Mouse (Mus musculus): Measurements from ENCODE around the gene Ehmt2. TPM values are rescaled to one million over a fixed set of nuclear protein-coding genes. Genes with fewer than 3 reads are reported as not detected.

Gene Ehmt2
- polyA plus RNA-seq, 1 experiment from 2014 or later, result 114 TPM

GRCm38 (mm10) chr17:34928841-34929240 is 30.6 kb downstream of the Ehmt2 start:
- Histone ChIP-seq H3K4me1 (replicated peaks) (peaks cover 8% of the 10 kb centered on the region), H3K9me3 (no peaks in the 10 kb centered on the region), H3K4me3 (replicated peaks) (no peak overlapping the region), H3K9ac (replicated peaks) (no peak overlapping the region), H3K27ac (no peak overlapping the region), H3K4me2 (no peak overlapping the region), H3K27me3 (no peaks in the 10 kb centered on the region), H3K36me3 (peaks cover 4% of the 10 kb centered on the region; the same call in 1 of the 2 replicates)
- no peak for ATAC-seq (ENCODE audit: insufficient number of reproducible peaks, insufficient read depth, low FRiP score, low TSS enrichment, low read depth)
- 68% methylated on average over 4 of the region's 4 CpGs for WGBS

DNA sequence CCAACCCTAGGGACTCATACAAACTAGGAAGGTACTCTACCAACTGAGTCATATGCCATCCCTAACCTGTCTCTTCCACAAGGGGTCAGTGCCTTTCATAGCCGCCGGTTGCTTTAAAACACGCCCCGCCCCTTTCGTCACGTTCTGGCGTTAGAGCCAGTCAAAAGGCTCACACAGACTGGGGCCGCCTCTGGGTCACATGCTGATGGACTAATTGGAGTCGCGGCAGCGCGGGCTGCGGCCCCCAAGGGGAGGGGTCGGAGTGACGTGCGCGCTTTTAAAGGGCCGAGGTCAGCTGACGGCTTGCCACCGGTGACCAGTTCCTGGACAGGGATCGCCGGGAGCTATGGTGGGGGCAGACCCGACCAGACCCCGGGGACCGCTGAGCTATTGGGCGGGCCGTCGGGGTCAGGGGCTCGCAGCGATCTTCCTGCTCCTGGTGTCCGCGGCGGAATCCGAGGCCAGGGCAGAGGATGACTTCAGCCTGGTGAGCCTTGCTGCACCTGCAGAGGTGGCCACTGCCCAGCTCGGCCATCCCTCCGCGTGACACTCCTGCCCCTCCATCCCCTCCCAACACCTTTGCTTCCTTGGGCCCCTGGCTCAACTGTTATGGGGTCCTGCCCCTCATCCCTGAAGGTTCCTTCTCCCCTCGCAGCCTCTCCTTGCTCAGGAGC is 32.9 kb downstream of the Ehmt2 start, which contains the start of gene Neu1:
Neu1 (plus strand) TSS at position 193 of the 674 bp plus-strand sequence.
- Histone ChIP-seq H3K4me1 (replicated peaks) (peaks cover 8% of the 10 kb centered on the region), H3K9ac (replicated peaks) (peak within 1 kb of the TSS; percentile 75), H3K4me2 (peak within 1 kb of the TSS; percentile 98), H3K36me3 (peaks cover 22% of the 10 kb centered on the region), H3K27ac (peak within 1 kb of the TSS; percentile 56; the same call in 1 of the 2 replicates), H3K27me3 (no peaks in the 10 kb centered on the region), H3K9me3 (no peaks in the 10 kb centered on the region), H3K4me3 (replicated peaks) (peak within 1 kb of the TSS; percentile 71)
- peak; percentile 94 for ATAC-seq (ENCODE audit: insufficient number of reproducible peaks, insufficient read depth, low FRiP score, low TSS enrichment, low read depth)
- under 1% methylated on average over 38 of the region's 38 CpGs for WGBS

- no peak for ATAC-seq (ENCODE audit: insufficient number of reproducible peaks, insufficient read depth, low FRiP score, low TSS enrichment, low read depth)
- Histone ChIP-seq H3K9ac (replicated peaks) (peak overlapping the region; percentile 75), H3K4me3 (replicated peaks) (peak overlapping the region; percentile 71), H3K4me2 (peak overlapping the region; percentile 98), H3K4me1 (replicated peaks) (peaks cover 8% of the 10 kb centered on the region), H3K9me3 (no peaks in the 10 kb centered on the region), H3K27me3 (no peaks in the 10 kb centered on the region), H3K27ac (no peak overlapping the region), H3K36me3 (peaks cover 23% of the 10 kb centered on the region)
- WGBS, result 11% methylated on average over 14 of the region's 14 CpGs
These were observed 33.4 kb downstream of the Ehmt2 start for GRCm38 (mm10) chr17:34931735-34932098.

DNA sequence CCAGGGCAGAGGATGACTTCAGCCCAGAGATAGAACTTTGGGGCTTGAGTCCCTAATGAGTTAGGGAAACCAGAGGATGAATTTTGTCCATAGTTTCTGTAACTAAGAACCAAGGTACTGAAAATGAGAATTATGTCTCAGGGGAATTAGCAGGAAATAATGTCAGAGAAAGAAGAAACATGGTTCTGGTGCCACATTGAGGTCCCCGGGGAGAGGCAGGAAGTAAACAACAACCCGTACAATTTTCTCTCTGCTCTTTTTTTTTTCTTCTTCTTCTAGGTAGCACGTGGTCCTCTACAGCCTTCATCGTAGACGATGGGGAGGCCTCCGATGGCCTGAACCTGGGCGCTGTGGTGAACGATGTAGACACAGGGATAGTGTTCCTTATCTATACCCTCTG is 34.0 kb downstream of the Ehmt2 start:
- peak overlapping the region; percentile 71 for H3K4me3 ChIP-seq (replicated peaks)
- 91% methylated on average over 8 of the region's 8 CpGs for WGBS
- H3K9me3 ChIP-seq, result no peaks in the 10 kb centered on the region
- H3K4me1 ChIP-seq (replicated peaks), result peaks cover 8% of the 10 kb centered on the region
- H3K27me3 ChIP-seq, result no peaks in the 10 kb centered on the region
- H3K9ac ChIP-seq (replicated peaks), result peak overlapping the region; percentile 75; the same call in 1 of the 2 replicates
- peaks cover 23% of the 10 kb centered on the region for H3K36me3 ChIP-seq
- ATAC-seq (ENCODE audit: insufficient number of reproducible peaks, insufficient read depth, low FRiP score, low TSS enrichment, low read depth), result no peak
- no peak overlapping the region for H3K27ac ChIP-seq
- H3K4me2 ChIP-seq, result peak overlapping the region; percentile 98

DNA sequence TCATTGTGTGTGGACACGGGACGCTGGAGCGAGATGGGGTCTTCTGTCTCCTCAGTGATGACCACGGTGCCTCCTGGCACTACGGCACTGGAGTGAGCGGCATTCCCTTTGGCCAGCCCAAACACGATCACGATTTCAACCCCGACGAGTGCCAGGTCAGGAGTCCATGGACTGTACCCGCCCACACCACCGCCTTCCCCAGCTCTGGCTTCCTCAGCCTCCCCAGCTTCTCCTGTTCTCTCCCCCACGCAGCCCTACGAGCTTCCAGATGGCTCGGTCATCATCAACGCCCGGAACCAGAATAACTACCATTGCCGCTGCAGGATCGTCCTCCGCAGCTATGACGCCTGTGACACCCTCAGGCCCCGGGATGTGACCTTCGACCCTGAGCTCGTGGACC is 35.8 kb downstream of the Ehmt2 start:
- Histone ChIP-seq H3K27ac (no peak overlapping the region), H3K4me2 (no peak overlapping the region), H3K9ac (replicated peaks) (0 out of 2 replicates have a peak overlapping the region, but pooled peaks have one; percentile 23)

DNA sequence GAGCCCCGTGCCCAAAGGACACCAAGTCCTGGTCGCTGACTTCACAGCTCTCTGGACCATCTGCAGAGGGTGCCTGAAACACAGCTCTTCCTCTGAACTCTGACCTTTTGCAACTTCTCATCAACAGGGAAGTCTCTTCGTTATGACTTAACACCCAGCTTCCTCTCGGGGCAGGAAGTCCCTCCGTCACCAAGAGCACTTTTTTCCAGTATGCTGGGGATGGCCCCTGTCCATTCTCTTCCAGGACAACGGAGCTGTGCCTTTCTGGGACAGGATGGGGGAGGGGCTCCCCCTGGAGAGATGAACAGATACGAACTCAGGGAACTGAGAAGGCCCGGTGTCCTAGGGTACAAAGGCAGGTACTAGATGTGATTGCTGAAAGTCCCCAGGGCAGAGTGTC is 36.6 kb downstream of the Ehmt2 start:
- Histone ChIP-seq H3K4me1 (replicated peaks) (peaks cover 8% of the 10 kb centered on the region), H3K4me3 (replicated peaks) (no peak overlapping the region), H3K27me3 (no peaks in the 10 kb centered on the region), H3K9me3 (no peaks in the 10 kb centered on the region), H3K9ac (replicated peaks) (peak overlapping the region; percentile 31; the same call in 1 of the 2 replicates), H3K36me3 (peaks cover 23% of the 10 kb centered on the region), H3K4me2 (no peak overlapping the region), H3K27ac (no peak overlapping the region)
- WGBS, result 49% methylated on average over 8 of the region's 8 CpGs
- ATAC-seq (ENCODE audit: insufficient number of reproducible peaks, insufficient read depth, low FRiP score, low TSS enrichment, low read depth), result no peak

More for the DNA sequence above, 35.8 kb downstream of the Ehmt2 start:
- 68% methylated on average over 24 of the region's 24 CpGs for WGBS
- Histone ChIP-seq H3K4me1 (replicated peaks) (peaks cover 8% of the 10 kb centered on the region), H3K27me3 (no peaks in the 10 kb centered on the region), H3K4me3 (replicated peaks) (no peak overlapping the region), H3K36me3 (peaks cover 23% of the 10 kb centered on the region), H3K9me3 (no peaks in the 10 kb centered on the region)
- ATAC-seq (ENCODE audit: insufficient number of reproducible peaks, insufficient read depth, low FRiP score, low TSS enrichment, low read depth), result no peak

GRCm38 (mm10) chr17:34937960-34938505 is 39.8 kb downstream of the Ehmt2 start:
- 81% methylated on average over 6 of the region's 6 CpGs for WGBS
- ATAC-seq (ENCODE audit: insufficient number of reproducible peaks, insufficient read depth, low FRiP score, low TSS enrichment, low read depth), result no peak
- no peaks in the 10 kb centered on the region for H3K9me3 ChIP-seq

GRCm38 (mm10) chr17:34941344-34942041 is 43.2 kb downstream of the Ehmt2 start:
- peak overlapping the region; percentile 37 for H3K4me3 ChIP-seq (replicated peaks)
- peak overlapping the region; percentile 70 for H3K4me2 ChIP-seq
- peak overlapping the region; percentile 49 for H3K9ac ChIP-seq (replicated peaks)
- peaks cover 7% of the 10 kb centered on the region for H3K4me1 ChIP-seq (replicated peaks)
- 0 out of 2 replicates have a peak, but pooled peaks have one; percentile 58 for ATAC-seq (ENCODE audit: insufficient number of reproducible peaks, insufficient read depth, low FRiP score, low TSS enrichment, low read depth)
- H3K9me3 ChIP-seq, result no peaks in the 10 kb centered on the region
- peak overlapping the region; percentile 62; the same call in 1 of the 2 replicates for H3K27ac ChIP-seq
- 5% methylated on average over 15 of the region's 15 CpGs for WGBS
- no peaks in the 10 kb centered on the region for H3K36me3 ChIP-seq
- no peaks in the 10 kb centered on the region for H3K27me3 ChIP-seq

More at GRCm38 (mm10) chr17:34937960-34938505, 39.8 kb downstream of the Ehmt2 start:
- H3K27me3 ChIP-seq, result no peaks in the 10 kb centered on the region
- H3K4me3 ChIP-seq (replicated peaks), result no peak overlapping the region
- H3K36me3 ChIP-seq, result peaks cover 23% of the 10 kb centered on the region
- peaks cover 7% of the 10 kb centered on the region for H3K4me1 ChIP-seq (replicated peaks)
- H3K27ac ChIP-seq, result no peak overlapping the region
- no peak overlapping the region for H3K4me2 ChIP-seq
- H3K9ac ChIP-seq (replicated peaks), result no peak overlapping the region

- Histone ChIP-seq H3K27ac (no peak overlapping the region), H3K9ac (replicated peaks) (no peak overlapping the region), H3K27me3 (no peaks in the 10 kb centered on the region), H3K36me3 (no peaks in the 10 kb centered on the region), H3K9me3 (no peaks in the 10 kb centered on the region), H3K4me1 (replicated peaks) (peaks cover 7% of the 10 kb centered on the region), H3K4me2 (no peak overlapping the region), H3K4me3 (replicated peaks) (no peak overlapping the region)
- WGBS, result 84% methylated on average over 4 of the region's 4 CpGs
- ATAC-seq (ENCODE audit: insufficient number of reproducible peaks, insufficient read depth, low FRiP score, low TSS enrichment, low read depth), result no peak
These were observed 45.0 kb downstream of the Ehmt2 start for GRCm38 (mm10) chr17:34943128-34943815.

GRCm38 (mm10) chr17:34944362-34944761 is 46.1 kb downstream of the Ehmt2 start:
- H3K27me3 ChIP-seq, result no peaks in the 10 kb centered on the region
- H3K27ac ChIP-seq, result no peak overlapping the region
- H3K9me3 ChIP-seq, result no peaks in the 10 kb centered on the region
- ATAC-seq (ENCODE audit: insufficient number of reproducible peaks, insufficient read depth, low FRiP score, low TSS enrichment, low read depth), result no peak
- peaks cover 7% of the 10 kb centered on the region for H3K4me1 ChIP-seq (replicated peaks)
- no peak overlapping the region for H3K4me2 ChIP-seq
- no peak overlapping the region for H3K4me3 ChIP-seq (replicated peaks)
- peaks cover 1% of the 10 kb centered on the region for H3K36me3 ChIP-seq
- no peak overlapping the region for H3K9ac ChIP-seq (replicated peaks)

Measured in limb, embryonic 12.5 days (tissue).